Mouse (Mus musculus): ENCODE measurements at regions not wholly inside any gene's neighbourhood (a gene's known extent, or its start where the extent isn't known, plus 50 kb on each side); places are given as distances from the start of the nearest gene placed in this dataset.
"Not testable (repeated sequence)": the region's sequence is repeated elsewhere in the genome, so short reads cannot be mapped to it uniquely, and the experiment has no call there.

GRCm38 (mm10) chr3:21891819-21892480 is 184.5 kb upstream of the Tbl1xr1 start:
- no peak for DNase-seq

GRCm38 (mm10) chr3:21892864-21893404 is 183.5 kb upstream of the Tbl1xr1 start:
- DNase-seq, result no peak

GRCm38 (mm10) chr3:21895551-21895950 is 180.9 kb upstream of the Tbl1xr1 start:
- DNase-seq, result no peak

- no peak for DNase-seq
These were observed 178.2 kb upstream of the Tbl1xr1 start for GRCm38 (mm10) chr3:21898241-21898640.

- peak; percentile 30 for DNase-seq
These were observed 170.9 kb upstream of the Tbl1xr1 start for GRCm38 (mm10) chr3:21905384-21906073.

- no peak for DNase-seq
These were observed 167.6 kb upstream of the Tbl1xr1 start for GRCm38 (mm10) chr3:21908828-21909227.

- no peak for DNase-seq
These were observed 166.4 kb upstream of the Tbl1xr1 start for GRCm38 (mm10) chr3:21910080-21910479.

- DNase-seq, result no peak
These were observed 165.4 kb upstream of the Tbl1xr1 start for GRCm38 (mm10) chr3:21911071-21911470.

- DNase-seq, result no peak
These were observed 159.1 kb upstream of the Tbl1xr1 start for GRCm38 (mm10) chr3:21917228-21917910.

- peak; percentile 44 for DNase-seq
These were observed 158.0 kb upstream of the Tbl1xr1 start for GRCm38 (mm10) chr3:21918431-21918830.

- no peak for DNase-seq
These were observed 156.5 kb upstream of the Tbl1xr1 start for GRCm38 (mm10) chr3:21919931-21920330.

GRCm38 (mm10) chr3:21931951-21932350 is 144.5 kb upstream of the Tbl1xr1 start:
- DNase-seq, result no peak

- not testable (repeated sequence) for DNase-seq
These were observed 143.8 kb upstream of the Tbl1xr1 start for GRCm38 (mm10) chr3:21932696-21933095.

- peak; percentile 31 for DNase-seq
These were observed 141.7 kb upstream of the Tbl1xr1 start for GRCm38 (mm10) chr3:21934731-21935271.

- DNase-seq, result peak; percentile 99
These were observed 140.7 kb upstream of the Tbl1xr1 start for GRCm38 (mm10) chr3:21935571-21936261.

GRCm38 (mm10) chr3:21936262-21936603 is 140.2 kb upstream of the Tbl1xr1 start:
- DNase-seq, result no peak

GRCm38 (mm10) chr3:21936616-21937015 is 139.8 kb upstream of the Tbl1xr1 start:
- peak; percentile 35 for DNase-seq

- DNase-seq, result no peak
These were observed 139.0 kb upstream of the Tbl1xr1 start for GRCm38 (mm10) chr3:21937281-21938035.

- DNase-seq, result peak; percentile 39
These were observed 138.2 kb upstream of the Tbl1xr1 start for GRCm38 (mm10) chr3:21938071-21938848.

- no peak for DNase-seq
These were observed 136.7 kb upstream of the Tbl1xr1 start for GRCm38 (mm10) chr3:21939738-21940137.

- no peak for DNase-seq
These were observed 134.9 kb upstream of the Tbl1xr1 start for GRCm38 (mm10) chr3:21941596-21941995.
